Mouse (Mus musculus): ENCODE measurements around the gene Asphd1. TPM values are rescaled to one million over a fixed set of nuclear protein-coding genes. Genes with fewer than 3 reads are reported as not detected.

Asphd1 gene
- polyA plus RNA-seq (2015; fragmentation: Nextera tagmentation; extraction: Ambion mirVana), result 0.16 and 0.21 TPM in 2 replicates

DNA sequence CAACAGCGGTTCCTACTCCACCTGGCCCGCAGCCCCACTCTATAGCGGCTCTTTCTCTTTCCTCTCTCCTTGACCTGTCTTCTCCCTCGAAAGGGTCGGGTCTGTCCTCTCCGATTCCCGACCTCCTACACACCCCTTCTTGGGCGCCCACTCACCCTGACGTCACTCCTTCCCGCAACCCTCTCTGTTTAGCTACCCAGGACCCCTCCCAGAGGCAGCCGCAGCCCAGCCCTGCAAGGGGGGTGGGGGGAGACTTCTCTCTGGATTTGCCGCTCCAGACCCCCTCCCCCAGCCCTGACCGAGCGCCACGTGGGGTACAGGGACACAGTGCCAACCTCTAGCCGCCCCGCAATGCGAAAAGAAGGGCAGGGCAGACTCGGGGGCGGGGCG is at the start of gene Asphd1:
Asphd1 (minus strand) TSS at position 180 of the 390 bp plus-strand sequence.
- peak within 1 kb of the TSS; percentile 90 for H3K4me2 ChIP-seq (replicated peaks; ENCODE audit: low read depth)
- peaks cover 8% of the 10 kb centered on the region; the same call in 1 of the 2 replicates for H3K4me1 ChIP-seq (replicated peaks; ENCODE audit: control insufficient read depth, insufficient read depth, low read length)
- ATAC-seq, result no peak; the same call in 1 of the 2 replicates
- TF ChIP-seq CTCF (IDR thresholded peaks at IDR 0.05; ENCODE audit: low read depth), result no peak
- H3K4me3 ChIP-seq (ENCODE audit: low read depth, low read length), result peak within 1 kb of the TSS; percentile 46
- H3K36me3 ChIP-seq (ENCODE audit: control insufficient read depth, insufficient read depth), result 0 out of 2 replicates have a peak, but pooled peaks cover 7% of the 10 kb centered on the region
- no peak within 1 kb of the TSS for H3K27ac ChIP-seq (ENCODE audit: low read depth, low read length)
- WGBS, result 2% methylated on average over 21 of the region's 21 CpGs
- no peaks in the 10 kb centered on the region for H3K9me3 ChIP-seq (ENCODE audit: control insufficient read depth)
- peaks cover 19% of the 10 kb centered on the region for H3K27me3 ChIP-seq (replicated peaks; ENCODE audit: control insufficient read depth, insufficient read depth, low read length)
- no peak within 1 kb of the TSS for H3K9ac ChIP-seq (ENCODE audit: low read depth, low read length)

DNA sequence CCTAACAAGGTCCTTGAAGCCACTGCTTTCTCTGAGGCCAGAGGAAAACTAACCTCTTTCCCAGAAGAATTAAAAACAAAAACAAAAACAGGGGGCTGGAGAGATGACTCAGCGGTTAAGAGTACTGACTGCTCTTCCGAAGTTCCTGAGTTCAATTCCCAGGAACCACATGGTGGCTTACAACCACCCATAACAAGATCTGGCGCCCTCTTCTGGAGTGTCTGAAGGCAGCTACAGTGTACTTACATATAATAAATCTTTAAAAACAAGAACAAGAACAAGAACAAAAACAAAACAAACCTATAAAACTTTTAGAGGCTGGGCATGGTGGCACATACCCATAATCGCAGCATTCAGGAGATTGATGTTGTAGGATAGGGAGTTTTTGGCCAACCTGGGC is 47.1 kb upstream of the Asphd1 start:
- TF ChIP-seq CTCF (IDR thresholded peaks at IDR 0.05; ENCODE audit: low read depth), result peak; percentile 52
- no peaks in the 10 kb centered on the region for H3K27me3 ChIP-seq (replicated peaks; ENCODE audit: control insufficient read depth, insufficient read depth, low read length)
- no peak overlapping the region for H3K9ac ChIP-seq (ENCODE audit: low read depth, low read length)
- no peak for ATAC-seq
- H3K9me3 ChIP-seq (ENCODE audit: control insufficient read depth), result no peaks in the 10 kb centered on the region
- no peaks in the 10 kb centered on the region for H3K4me1 ChIP-seq (replicated peaks; ENCODE audit: control insufficient read depth, insufficient read depth, low read length)
- no peak overlapping the region for H3K27ac ChIP-seq (ENCODE audit: low read depth, low read length)
- no peak overlapping the region for H3K4me2 ChIP-seq (replicated peaks; ENCODE audit: low read depth)
- peaks cover 69% of the 10 kb centered on the region for H3K36me3 ChIP-seq (ENCODE audit: control insufficient read depth, insufficient read depth)
- H3K4me3 ChIP-seq (ENCODE audit: low read depth, low read length), result no peak overlapping the region
- WGBS, result 82% methylated on average over 4 of the region's 4 CpGs

- H3K27me3 ChIP-seq (replicated peaks; ENCODE audit: control insufficient read depth, insufficient read depth, low read length), result no peaks in the 10 kb centered on the region
- TF ChIP-seq CTCF (IDR thresholded peaks at IDR 0.05; ENCODE audit: low read depth), result no peak
- H3K4me1 ChIP-seq (replicated peaks; ENCODE audit: control insufficient read depth, insufficient read depth, low read length), result no peaks in the 10 kb centered on the region
- H3K36me3 ChIP-seq (ENCODE audit: control insufficient read depth, insufficient read depth), result peaks cover 47% of the 10 kb centered on the region
- H3K4me2 ChIP-seq (replicated peaks; ENCODE audit: low read depth), result no peak overlapping the region
- H3K27ac ChIP-seq (ENCODE audit: low read depth, low read length), result no peak overlapping the region
- H3K9ac ChIP-seq (ENCODE audit: low read depth, low read length), result no peak overlapping the region
- 69% methylated on average over 8 of the region's 8 CpGs for WGBS
- H3K4me3 ChIP-seq (ENCODE audit: low read depth, low read length), result no peak overlapping the region
- ATAC-seq, result no peak
- no peaks in the 10 kb centered on the region for H3K9me3 ChIP-seq (ENCODE audit: control insufficient read depth)
Observed at GRCm38 (mm10) chr7:126988816-126989215, 39.4 kb upstream of the Asphd1 start.

DNA sequence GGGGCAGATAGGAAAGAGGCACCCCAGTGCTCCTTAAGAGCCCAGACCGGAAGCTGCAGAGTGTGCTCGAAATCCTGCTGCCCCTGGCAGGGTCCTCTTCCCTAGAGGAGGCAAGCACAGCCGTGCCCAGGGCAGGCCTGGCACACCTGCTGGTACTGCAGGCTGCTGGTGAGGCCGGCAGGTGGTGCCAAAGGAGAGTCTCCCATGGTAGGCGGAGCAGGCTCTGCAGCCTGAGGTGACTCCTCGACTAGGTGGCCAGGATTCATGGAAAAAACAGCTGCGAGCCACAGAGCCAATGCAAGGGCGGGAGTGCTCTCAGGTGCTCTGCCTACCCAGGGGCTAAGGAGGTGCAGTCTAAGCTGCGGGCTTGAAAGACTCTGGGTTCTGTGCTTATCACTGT is 36.9 kb upstream of the Asphd1 start:
- H3K36me3 ChIP-seq (ENCODE audit: control insufficient read depth, insufficient read depth), result peaks cover 30% of the 10 kb centered on the region
- no peak overlapping the region for H3K4me2 ChIP-seq (replicated peaks; ENCODE audit: low read depth)
- H3K27ac ChIP-seq (ENCODE audit: low read depth, low read length), result no peak overlapping the region
- 35% methylated on average over 9 of the region's 9 CpGs for WGBS
- H3K9me3 ChIP-seq (ENCODE audit: control insufficient read depth), result no peaks in the 10 kb centered on the region
- ATAC-seq, result peak; percentile 75
- TF ChIP-seq CTCF (IDR thresholded peaks at IDR 0.05; ENCODE audit: low read depth), result peak; percentile 85
- no peaks in the 10 kb centered on the region; the same call in 1 of the 2 replicates for H3K4me1 ChIP-seq (replicated peaks; ENCODE audit: control insufficient read depth, insufficient read depth, low read length)
- H3K27me3 ChIP-seq (replicated peaks; ENCODE audit: control insufficient read depth, insufficient read depth, low read length), result no peaks in the 10 kb centered on the region
- no peak overlapping the region for H3K9ac ChIP-seq (ENCODE audit: low read depth, low read length)
- H3K4me3 ChIP-seq (ENCODE audit: low read depth, low read length), result no peak overlapping the region

GRCm38 (mm10) chr7:126984667-126985444 is 35.5 kb upstream of the Asphd1 start:
- H3K27ac ChIP-seq (ENCODE audit: low read depth, low read length), result no peak overlapping the region
- no peak for TF ChIP-seq CTCF (IDR thresholded peaks at IDR 0.05; ENCODE audit: low read depth)

GRCm38 (mm10) chr7:126983113-126983512 is 33.7 kb upstream of the Asphd1 start:
- no peak for ATAC-seq
- no peaks in the 10 kb centered on the region for H3K27me3 ChIP-seq (replicated peaks; ENCODE audit: control insufficient read depth, insufficient read depth, low read length)
- no peaks in the 10 kb centered on the region for H3K9me3 ChIP-seq (ENCODE audit: control insufficient read depth)
- no peak overlapping the region for H3K9ac ChIP-seq (ENCODE audit: low read depth, low read length)
- peaks cover 33% of the 10 kb centered on the region for H3K36me3 ChIP-seq (ENCODE audit: control insufficient read depth, insufficient read depth)
- TF ChIP-seq CTCF (IDR thresholded peaks at IDR 0.05; ENCODE audit: low read depth), result no peak
- H3K27ac ChIP-seq (ENCODE audit: low read depth, low read length), result no peak overlapping the region
- no peaks in the 10 kb centered on the region; the same call in 1 of the 2 replicates for H3K4me1 ChIP-seq (replicated peaks; ENCODE audit: control insufficient read depth, insufficient read depth, low read length)
- H3K4me3 ChIP-seq (ENCODE audit: low read depth, low read length), result no peak overlapping the region
- 84% methylated on average over 7 of the region's 7 CpGs for WGBS
- no peak overlapping the region for H3K4me2 ChIP-seq (replicated peaks; ENCODE audit: low read depth)

More at GRCm38 (mm10) chr7:126984667-126985444, 35.5 kb upstream of the Asphd1 start:
- no peak overlapping the region for H3K4me2 ChIP-seq (replicated peaks; ENCODE audit: low read depth)
- no peak overlapping the region for H3K4me3 ChIP-seq (ENCODE audit: low read depth, low read length)
- no peak overlapping the region for H3K9ac ChIP-seq (ENCODE audit: low read depth, low read length)
- WGBS, result 52% methylated on average over 10 of the region's 10 CpGs
- no peaks in the 10 kb centered on the region for H3K9me3 ChIP-seq (ENCODE audit: control insufficient read depth)
- H3K4me1 ChIP-seq (replicated peaks; ENCODE audit: control insufficient read depth, insufficient read depth, low read length), result no peaks in the 10 kb centered on the region; the same call in 1 of the 2 replicates
- peaks cover 33% of the 10 kb centered on the region for H3K36me3 ChIP-seq (ENCODE audit: control insufficient read depth, insufficient read depth)
- no peaks in the 10 kb centered on the region for H3K27me3 ChIP-seq (replicated peaks; ENCODE audit: control insufficient read depth, insufficient read depth, low read length)
- no peak for ATAC-seq

Data from intestine, postnatal 0 days (tissue).